18 mouse cellular contexts compared by ENCODE assay signal in the genomic region with DNA sequence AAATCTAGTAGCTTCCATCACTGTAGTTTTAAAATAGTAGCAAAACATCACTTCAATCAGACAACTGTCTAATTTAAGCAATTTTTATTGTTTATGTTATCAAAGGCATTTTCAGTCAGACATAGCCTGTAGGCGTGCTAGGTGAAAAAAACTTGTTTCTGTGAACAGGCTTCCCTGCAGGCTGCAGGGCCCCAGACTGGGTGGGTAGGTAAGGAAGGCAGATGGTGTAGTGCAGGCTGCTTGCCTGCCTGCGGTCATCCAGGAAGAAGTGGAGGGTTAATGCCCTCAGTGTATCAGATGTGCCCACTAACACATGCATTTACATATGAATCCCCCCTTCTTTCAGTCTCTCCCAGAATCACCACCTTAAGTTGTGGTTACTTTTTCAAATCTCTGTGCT.
DNase-seq lines count a peak whose midpoint lies in the region; ATAC-seq lines count a peak whose summit lies in the region.
"Had no signal": no experiment of that assay in that cellular context is flagged by ENCODE, and none has a peak within 500 bp of the region (broad histone marks: within the 10 kb centered on the region; RNA-seq: fewer than 3 reads in every experiment).

No protein-coding gene starts in this region.

- H3K4me2 ChIP-seq in midbrain, embryonic 13.5 days (replicated peaks): no peak overlapping the region
- H3K4me2 ChIP-seq in midbrain, embryonic 16.5 days (ENCODE audit: low read length): no peak overlapping the region
- H3K4me2 ChIP-seq in forebrain, embryonic 16.5 days (ENCODE audit: low read length): no peak overlapping the region

- no peaks in the 10 kb centered on the region for H3K27me3 ChIP-seq in midbrain, embryonic 13.5 days
- H3K27me3 ChIP-seq in midbrain, embryonic 16.5 days (ENCODE audit: control insufficient read depth, insufficient read depth, low read depth, low read length): no peaks in the 10 kb centered on the region
- no peaks in the 10 kb centered on the region for H3K27me3 ChIP-seq in forebrain, embryonic 16.5 days (replicated peaks; ENCODE audit: control insufficient read depth, insufficient read depth, low read length)

- H3K27ac ChIP-seq in midbrain, embryonic 13.5 days: no peak overlapping the region
- no peak overlapping the region for H3K27ac ChIP-seq in midbrain, embryonic 16.5 days (ENCODE audit: low read length)
- no peak overlapping the region for H3K27ac ChIP-seq in forebrain, embryonic 16.5 days (ENCODE audit: low read length)
- H3K27ac ChIP-seq: heart, embryonic 10.5 days; hindbrain, postnatal 0 days had no signal

- peak; percentile 38 to 43 for DNase-seq in cerebellum, adult 18-20 months
- no peak for DNase-seq in cerebellum, postnatal 4 days (ENCODE audit: low spot score in 2 of 2)
- DNase-seq in heart, adult 11 months: peak; percentile 53
- DNase-seq in heart, adult 8-10 months (ENCODE audit: low spot score): no peak
- DNase-seq in thymus, postnatal 0 days (ENCODE audit: low spot score): no peak
- DNase-seq: adrenal gland, postnatal 10 days; gastrocnemius, postnatal 14 days; heart, postnatal 10 days; kidney, adult 8-10 months; layer of hippocampus, postnatal 36 days; left cerebral cortex, postnatal 4 days; lung, adult 18-20 months; thymus, adult 18-20 months had no signal

- no peaks in the 10 kb centered on the region for H3K9me3 ChIP-seq in midbrain, embryonic 13.5 days
- H3K9me3 ChIP-seq in midbrain, embryonic 16.5 days (replicated peaks; ENCODE audit: control insufficient read depth, low read length, poor library complexity, severe bottlenecking): no peaks in the 10 kb centered on the region
- no peaks in the 10 kb centered on the region for H3K9me3 ChIP-seq in forebrain, embryonic 16.5 days (ENCODE audit: control insufficient read depth, low read length)
- H3K9me3 ChIP-seq: heart, embryonic 10.5 days had no signal

- WGBS in midbrain, embryonic 13.5 days: 44% methylated on average over 2 of the region's 2 CpGs
- WGBS in midbrain, embryonic 16.5 days: 34% methylated on average over 2 of the region's 2 CpGs
- 33% methylated on average over 2 of the region's 2 CpGs for WGBS in forebrain, embryonic 16.5 days

- H3K9ac ChIP-seq in midbrain, embryonic 13.5 days (replicated peaks): no peak overlapping the region
- H3K9ac ChIP-seq in midbrain, embryonic 16.5 days (ENCODE audit: low read depth, low read length): no peak overlapping the region
- no peak overlapping the region for H3K9ac ChIP-seq in forebrain, embryonic 16.5 days (replicated peaks; ENCODE audit: low read depth, low read length)

- no peak overlapping the region for H3K4me3 ChIP-seq in midbrain, embryonic 13.5 days (replicated peaks)
- no peak overlapping the region for H3K4me3 ChIP-seq in midbrain, embryonic 16.5 days (ENCODE audit: low read depth, low read length)
- no peak overlapping the region for H3K4me3 ChIP-seq in forebrain, embryonic 16.5 days (replicated peaks; ENCODE audit: low read length)
- H3K4me3 ChIP-seq: heart, embryonic 10.5 days had no signal

- peak; percentile 64; the same call in 1 of the 2 replicates for ATAC-seq in midbrain, embryonic 13.5 days
- no peak for ATAC-seq in midbrain, embryonic 16.5 days
- ATAC-seq in forebrain, embryonic 16.5 days: peak; percentile 53; the same call in 1 of the 2 replicates
- ATAC-seq: hindbrain, postnatal 0 days had no signal

- peaks cover 9% of the 10 kb centered on the region for H3K4me1 ChIP-seq in midbrain, embryonic 13.5 days (replicated peaks)
- no peaks in the 10 kb centered on the region for H3K4me1 ChIP-seq in midbrain, embryonic 16.5 days (ENCODE audit: control insufficient read depth, insufficient read depth, low read length)
- H3K4me1 ChIP-seq in forebrain, embryonic 16.5 days (replicated peaks; ENCODE audit: control insufficient read depth, insufficient read depth, low read length): no peaks in the 10 kb centered on the region

- no peaks in the 10 kb centered on the region for H3K36me3 ChIP-seq in midbrain, embryonic 13.5 days
- H3K36me3 ChIP-seq in midbrain, embryonic 16.5 days (ENCODE audit: control insufficient read depth, insufficient read depth, low read length): no peaks in the 10 kb centered on the region; the same call in 1 of the 2 replicates
- no peaks in the 10 kb centered on the region for H3K36me3 ChIP-seq in forebrain, embryonic 16.5 days (ENCODE audit: control insufficient read depth, insufficient read depth)

Comparison
In these comparisons a context has a peak if more than half of its experiments do, and no peak if none do; other contexts are left out.
1. DNase-seq: peak in cerebellum, adult 18-20 months (2 of 2) and heart, adult 11 months (single experiment); none in cerebellum, postnatal 4 days (0 of 2), heart, adult 8-10 months (single experiment) and thymus, postnatal 0 days (single experiment).